In genomic region chr11:100278759-100279158, GRCm38 (mm10) we compare ENCODE assay signal across 43 mouse cellular contexts. TPM values are rescaled to one million over a fixed set of nuclear protein-coding genes. Genes with fewer than 3 reads are reported as not detected.
"Had no signal": no experiment of that assay in that cellular context is flagged by ENCODE, and none has a peak within 500 bp of the region (broad histone marks: within the 10 kb centered on the region; RNA-seq: fewer than 3 reads in every experiment).

No protein-coding gene starts in this region.

- H3K4me1 ChIP-seq: hindbrain, embryonic 13.5 days; hindbrain, embryonic 15.5 days; limb, embryonic 13.5 days; liver, embryonic 12.5 days had no signal

- H3K27me3 ChIP-seq: hindbrain, embryonic 13.5 days; hindbrain, embryonic 15.5 days; limb, embryonic 13.5 days; limb, embryonic 15.5 days; liver, embryonic 12.5 days had no signal

- DNase-seq: gastrocnemius, postnatal 14 days; gastrocnemius, postnatal 36 days; heart, adult 11 months; heart, adult 2 months; heart, postnatal 14 days; heart, postnatal 36 days; kidney, adult 11 months; kidney, adult 2 months; kidney, postnatal 14 days; kidney, postnatal 36 days; layer of hippocampus, adult 9-11 months; left cerebral cortex, postnatal 4 days had no signal

- H3K9ac ChIP-seq: heart, embryonic 13.5 days; heart, embryonic 15.5 days; hindbrain, embryonic 13.5 days; hindbrain, embryonic 15.5 days; limb, embryonic 13.5 days; limb, embryonic 15.5 days; liver, embryonic 12.5 days; liver, embryonic 14.5 days had no signal

- H3K27ac ChIP-seq: heart, adult 2 months; heart, embryonic 13.5 days; heart, embryonic 15.5 days; hindbrain, embryonic 13.5 days; hindbrain, embryonic 15.5 days; hindbrain, postnatal 0 days; limb, embryonic 13.5 days; limb, embryonic 15.5 days; liver, embryonic 12.5 days; liver, embryonic 14.5 days had no signal

- H3K36me3 ChIP-seq: heart, embryonic 13.5 days; heart, embryonic 15.5 days; hindbrain, embryonic 13.5 days; hindbrain, embryonic 15.5 days; limb, embryonic 13.5 days; limb, embryonic 15.5 days; liver, embryonic 12.5 days had no signal

- H3K4me3 ChIP-seq: heart, adult 2 months; heart, embryonic 13.5 days; heart, embryonic 15.5 days; hindbrain, embryonic 13.5 days; hindbrain, embryonic 15.5 days; limb, embryonic 13.5 days; limb, embryonic 15.5 days; liver, embryonic 12.5 days had no signal

- H3K9me3 ChIP-seq: heart, embryonic 13.5 days; heart, embryonic 15.5 days; hindbrain, embryonic 13.5 days; hindbrain, embryonic 15.5 days; limb, embryonic 13.5 days; limb, embryonic 15.5 days; liver, embryonic 12.5 days had no signal

RNA-seq across cellular contexts. Expression of gene Krt42, which starts 9.1 kb away (rescaled TPM):
- total RNA-seq: gastrocnemius, adult 18-20 months; gastrocnemius, adult 8-10 months; gastrocnemius, postnatal 14 days; gastrocnemius, postnatal 36 days; heart, adult 2 months; heart, postnatal 14 days; heart, postnatal 36 days; hematopoietic stem cell, adult 5-6 weeks; hindbrain, postnatal 0 days; layer of hippocampus, adult 18-20 months; layer of hippocampus, adult 8-10 months; layer of hippocampus, postnatal 14 days; left cerebral cortex, adult 8-10 months; left cerebral cortex, postnatal 10 days; left cerebral cortex, postnatal 25 days; left cerebral cortex, postnatal 4 days; liver, adult 2 months had no signal
- polyA plus RNA-seq: gonadal fat pad, adult 2 months; heart, adult 2 months; heart, embryonic 13.5 days; heart, embryonic 15.5 days; heart, postnatal 0 days; hindbrain, embryonic 11.5 days; hindbrain, embryonic 13.5 days; hindbrain, embryonic 15.5 days; hindbrain, postnatal 0 days; intestine, embryonic 14.5 days; intestine, embryonic 16.5 days; kidney, adult 2 months; kidney, embryonic 14.5 days; kidney, embryonic 16.5 days; large intestine, adult 2 months; limb, embryonic 13.5 days; liver, adult 2 months; liver, embryonic 12.5 days; liver, embryonic 14.5 days; liver, embryonic 16.5 days had no signal

RNA-seq across cellular contexts. Expression of gene Krt17, which starts 17.9 kb away (rescaled TPM):
- total RNA-seq: gastrocnemius, adult 8-10 months; gastrocnemius, postnatal 14 days; heart, adult 2 months; heart, postnatal 36 days; hematopoietic stem cell, adult 5-6 weeks; layer of hippocampus, adult 18-20 months; layer of hippocampus, adult 8-10 months; layer of hippocampus, postnatal 14 days; left cerebral cortex, postnatal 10 days; left cerebral cortex, postnatal 4 days; liver, adult 2 months had no signal
- polyA plus RNA-seq: liver, adult 2 months had no signal

RNA-seq across cellular contexts. Expression of gene Krt16, which starts 30.1 kb away (rescaled TPM):
- total RNA-seq: gastrocnemius, adult 18-20 months; gastrocnemius, adult 8-10 months; gastrocnemius, postnatal 14 days; gastrocnemius, postnatal 36 days; heart, adult 2 months; heart, postnatal 14 days; heart, postnatal 36 days; hematopoietic stem cell, adult 5-6 weeks; hindbrain, postnatal 0 days; layer of hippocampus, adult 18-20 months; layer of hippocampus, adult 8-10 months; layer of hippocampus, postnatal 14 days; left cerebral cortex, adult 18-20 months; left cerebral cortex, adult 8-10 months; left cerebral cortex, postnatal 10 days; left cerebral cortex, postnatal 25 days; left cerebral cortex, postnatal 4 days; liver, adult 2 months had no signal
- polyA plus RNA-seq: gonadal fat pad, adult 2 months; heart, adult 2 months; heart, embryonic 11.5 days; heart, embryonic 13.5 days; heart, embryonic 15.5 days; heart, postnatal 0 days; hindbrain, embryonic 11.5 days; hindbrain, embryonic 13.5 days; hindbrain, embryonic 15.5 days; hindbrain, postnatal 0 days; intestine, embryonic 14.5 days; intestine, embryonic 16.5 days; kidney, adult 2 months; kidney, embryonic 14.5 days; kidney, embryonic 16.5 days; limb, embryonic 11.5 days; liver, adult 2 months; liver, embryonic 12.5 days; liver, embryonic 14.5 days; liver, embryonic 16.5 days had no signal

RNA-seq across cellular contexts. Expression of gene Gast, which starts 55.4 kb away (rescaled TPM):
- total RNA-seq: gastrocnemius, adult 18-20 months; gastrocnemius, adult 8-10 months; gastrocnemius, postnatal 14 days; gastrocnemius, postnatal 36 days; heart, adult 2 months; heart, postnatal 14 days; heart, postnatal 36 days; hematopoietic stem cell, adult 5-6 weeks; hindbrain, postnatal 0 days; layer of hippocampus, adult 18-20 months; layer of hippocampus, adult 8-10 months; layer of hippocampus, postnatal 14 days; left cerebral cortex, adult 18-20 months; left cerebral cortex, adult 8-10 months; left cerebral cortex, postnatal 10 days; left cerebral cortex, postnatal 25 days; left cerebral cortex, postnatal 4 days; liver, adult 2 months had no signal
- polyA plus RNA-seq: gonadal fat pad, adult 2 months; heart, adult 2 months; heart, embryonic 11.5 days; heart, embryonic 13.5 days; heart, embryonic 15.5 days; heart, postnatal 0 days; hindbrain, embryonic 11.5 days; kidney, adult 2 months; kidney, embryonic 14.5 days; kidney, embryonic 16.5 days; large intestine, adult 2 months; limb, embryonic 11.5 days; limb, embryonic 13.5 days; liver, adult 2 months; liver, embryonic 12.5 days; liver, embryonic 14.5 days; liver, embryonic 16.5 days had no signal
